ENCODE assay signal across 4 mouse cellular contexts in the genomic region with DNA sequence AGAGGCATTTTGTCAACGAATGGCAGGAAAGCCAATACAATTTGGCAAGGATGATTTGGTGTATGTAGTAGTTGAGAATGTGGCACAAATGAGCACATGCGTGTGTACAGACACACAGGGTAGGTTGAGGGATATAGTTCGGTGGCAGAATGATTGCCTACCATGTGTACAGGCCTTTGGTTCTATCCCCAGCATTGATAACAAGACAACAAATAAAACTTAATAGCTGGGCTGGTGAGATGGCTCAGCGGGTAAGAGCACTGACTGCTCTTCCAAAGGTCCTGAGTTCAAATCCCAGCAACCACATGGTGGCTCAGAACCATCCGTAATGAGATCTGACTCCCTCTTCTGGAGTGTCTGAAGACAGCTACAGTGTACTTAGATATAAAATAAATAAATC. TPM values are rescaled to one million over a fixed set of nuclear protein-coding genes. Genes with fewer than 3 reads are reported as not detected.
DNase-seq lines count a peak whose midpoint lies in the region; TF ChIP-seq lines count a peak whose summit lies in the region.
"Not testable (repeated sequence)": the region's sequence is repeated elsewhere in the genome, so short reads cannot be mapped to it uniquely, and the experiment has no call there.
"Had no signal": no experiment of that assay in that cellular context is flagged by ENCODE, and none has a peak within 500 bp of the region (broad histone marks: within the 10 kb centered on the region; RNA-seq: fewer than 3 reads in every experiment).

No protein-coding gene starts in this region.

- not testable (repeated sequence) for TF ChIP-seq POLR2A in CH12.LX (IDR thresholded peaks at IDR 0.05; ENCODE audit: low read depth, low read length); MEL (IDR thresholded peaks at IDR 0.05; ENCODE audit: control insufficient read depth in 1 of 2, insufficient read depth in 1 of 2, low read depth in 1 of 2, low read length in 2 of 2, poor library complexity in 1 of 2)

- not testable (repeated sequence) for H3K9ac ChIP-seq in CH12.LX (ENCODE audit: insufficient read depth, low read depth); MEL (ENCODE audit: control insufficient read depth, low read depth, low read length, poor library complexity, severe bottlenecking)

- dilution Hi-C loops in CH12.LX (cut with MboI; ENCODE audit: extremely low pct_ligation_motif_present, extremely low pct_unique_long_range_greater_than_20kb, low sequenced_read_pairs), result not testable (repeated sequence)

- in situ Hi-C loops in CH12.LX (cut with MboI; ENCODE audit: low pct_ligation_motif_present, low pct_unique_long_range_greater_than_20kb, low sequenced_read_pairs), result not testable (repeated sequence)

- H3K27ac ChIP-seq in CH12.LX (ENCODE audit: insufficient read depth, low read depth); MEL (ENCODE audit: control insufficient read depth, low read depth, low read length): not testable (repeated sequence)

- not testable (repeated sequence) for TF ChIP-seq RAD21 in CH12.LX (IDR thresholded peaks at IDR 0.05; ENCODE audit: low read depth, low read length); MEL (IDR thresholded peaks at IDR 0.05; ENCODE audit: low read depth, low read length)

- H3K27me3 ChIP-seq in CH12.LX (replicated peaks); MEL (ENCODE audit: control insufficient read depth in 1 of 2, insufficient read depth in 2 of 2, low read length in 2 of 2): not testable (repeated sequence)

- TF ChIP-seq CTCF in CH12.LX (conservative IDR thresholded peaks at IDR 0.05 in 1 of 2, IDR thresholded peaks at IDR 0.05 in 1 of 2; ENCODE audit: low read depth in 2 of 2, low read length in 2 of 2); MEL (IDR thresholded peaks at IDR 0.05 in 2 of 3, conservative IDR thresholded peaks at IDR 0.05 in 1 of 3; ENCODE audit: control insufficient read depth in 1 of 3, insufficient read depth in 1 of 3, low read depth in 2 of 3, low read length in 3 of 3, poor library complexity in 1 of 3, severe bottlenecking in 1 of 3): not testable (repeated sequence)

- not testable (repeated sequence) for H3K9me3 ChIP-seq in CH12.LX (replicated peaks; ENCODE audit: low read length); MEL (replicated peaks; ENCODE audit: insufficient read depth, low read length)

- DNase-seq in CH12.LX (ENCODE audit: extremely low read depth); MEL (ENCODE audit: low read depth, low spot score): not testable (repeated sequence)

- not testable (repeated sequence) for H3K4me2 ChIP-seq in CH12.LX (ENCODE audit: insufficient read depth, low read depth, poor library complexity, severe bottlenecking)

- H3K79me2 ChIP-seq in CH12.LX (replicated peaks; ENCODE audit: control insufficient read depth, extremely low read depth, insufficient read depth, poor library complexity, severe bottlenecking); MEL (ENCODE audit: control insufficient read depth, insufficient read depth, low read length, poor library complexity): not testable (repeated sequence)

- H3K36me3 ChIP-seq in CH12.LX (replicated peaks in 1 of 2; ENCODE audit: control insufficient read depth in 1 of 2, insufficient read depth in 1 of 2, low read length in 1 of 2); MEL (ENCODE audit: control insufficient read depth in 1 of 2, insufficient read depth in 2 of 2, low read length in 2 of 2): not testable (repeated sequence)

- TF ChIP-seq EP300 in CH12.LX (IDR thresholded peaks at IDR 0.05; ENCODE audit: low read length); MEL (IDR thresholded peaks at IDR 0.05; ENCODE audit: low read depth in 1 of 2, low read length in 2 of 2): not testable (repeated sequence)

- H3K4me1 ChIP-seq in CH12.LX (ENCODE audit: control insufficient read depth in 1 of 2, insufficient read depth in 2 of 2) (peaks cover 24 to 51% of the 10 kb centered on the region in 2 experiments), MEL (ENCODE audit: control insufficient read depth in 1 of 2, insufficient read depth in 2 of 2, low read length in 2 of 2) (peaks cover 13 to 14% of the 10 kb centered on the region in 2 experiments)

- not testable (repeated sequence) for H3K4me3 ChIP-seq in CH12.LX (replicated peaks in 1 of 3; ENCODE audit: low read depth in 2 of 3, low read length in 2 of 3, poor library complexity in 1 of 3); MEL (ENCODE audit: control insufficient read depth in 1 of 2, insufficient read depth in 1 of 2, low read depth in 2 of 2, low read length in 2 of 2)

TF ChIP-seq in CH12.LX, 34 proteins besides CTCF, POLR2A, EP300 and RAD21:
- peak; percentile 59; the same call in 1 of the 2 replicates for TF ChIP-seq TBP (conservative IDR thresholded peaks at IDR 0.05; ENCODE audit: low read depth, low read length)

TF ChIP-seq in MEL, 35 proteins besides CTCF, POLR2A, EP300 and RAD21:
- peak; percentile 95 for TF ChIP-seq TBP (IDR thresholded peaks at IDR 0.05; ENCODE audit: low read depth, low read length)

RNA-seq across cellular contexts. Expression of a gene that starts 10.1 kb away (rescaled TPM):
- total RNA-seq in CH12.LX (2012; rRNA removed), result 10.2 and 13.1 TPM in 2 replicates
- total RNA-seq in CH12.LX (2014; rRNA removed), result 5.9 and 6.3 TPM in 2 replicates
- 20.2 and 21.4 TPM in 2 replicates for polyA plus RNA-seq in CH12.LX (2012; ENCODE audit: insufficient read length, low read depth)
- 5.9 and 6.0 TPM in 2 replicates for total RNA-seq in MEL (2012; rRNA removed)
- polyA plus RNA-seq in MEL (2012; ENCODE audit: insufficient read depth in 1 of 2, insufficient read length in 2 of 2, low read depth in 1 of 2, low replicate concordance in 2 of 2, missing spikeins in 1 of 2), result 10 to 100 TPM in 1 of 2 experiments, not detected in 1; 26.8 TPM

RNA-seq across cellular contexts. Expression of a gene that starts 16.1 kb away (rescaled TPM):
- total RNA-seq in CH12.LX (2012; rRNA removed) (6.5 and 11.2 TPM in 2 replicates), CH12.LX (2014; rRNA removed) (0.51 and 0.78 TPM in 2 replicates), MEL (2012; rRNA removed) (0.46 and 0.62 TPM in 2 replicates)
- polyA plus RNA-seq in CH12.LX (2012; ENCODE audit: insufficient read length, low read depth) (1.9 and 2.5 TPM in 2 replicates), MEL (2012; ENCODE audit: insufficient read depth in 1 of 2, insufficient read length in 2 of 2, low read depth in 1 of 2, low replicate concordance in 2 of 2, missing spikeins in 1 of 2) (under 1 TPM in 1 of 2 experiments, not detected in 1; 0.77 TPM)
- total RNA-seq: G1E had no signal
- polyA plus RNA-seq: CD4-positive, CD25-positive, alpha-beta regulatory T cell, adult 4 months; G1E had no signal

RNA-seq across cellular contexts. Expression of a gene that starts 22.3 kb away (rescaled TPM):
- total RNA-seq in CH12.LX (2012; rRNA removed), result 0.84 and 1.0 TPM in 2 replicates
- 0.21 and 0.39 TPM in 2 replicates for total RNA-seq in CH12.LX (2014; rRNA removed)
- 1.1 and 1.9 TPM in 2 replicates for polyA plus RNA-seq in CH12.LX (2012; ENCODE audit: insufficient read length, low read depth)
- total RNA-seq in MEL (2012; rRNA removed), result 2.4 and 2.7 TPM in 2 replicates
- 1 to 10 TPM in 1 of 2 experiments, not detected in 1; 6.5 TPM for polyA plus RNA-seq in MEL (2012; ENCODE audit: insufficient read depth in 1 of 2, insufficient read length in 2 of 2, low read depth in 1 of 2, low replicate concordance in 2 of 2, missing spikeins in 1 of 2)

RNA-seq across cellular contexts. Expression of a gene that starts 40.7 kb away (rescaled TPM):
- total RNA-seq in CH12.LX (2012; rRNA removed) (0.80 and 1.2 TPM in 2 replicates), CH12.LX (2014; rRNA removed) (0.36 and 0.46 TPM in 2 replicates), MEL (2012; rRNA removed) (0.65 and 1.0 TPM in 2 replicates)
- polyA plus RNA-seq in CH12.LX (2012; ENCODE audit: insufficient read length, low read depth) (1.0 and 1.2 TPM in 2 replicates), MEL (2012; ENCODE audit: insufficient read depth in 1 of 2, insufficient read length in 2 of 2, low read depth in 1 of 2, low replicate concordance in 2 of 2, missing spikeins in 1 of 2) (1 to 10 TPM in 1 of 2 experiments, not detected in 1; 2.9 TPM)

RNA-seq across cellular contexts. Expression of a gene that starts 41.4 kb away (rescaled TPM):
- 31.6 and 34.5 TPM in 2 replicates for total RNA-seq in CH12.LX (2012; rRNA removed)
- total RNA-seq in CH12.LX (2014; rRNA removed), result 14.6 and 18.1 TPM in 2 replicates
- 78.3 and 79.5 TPM in 2 replicates for polyA plus RNA-seq in CH12.LX (2012; ENCODE audit: insufficient read length, low read depth)
- 48.3 and 53.1 TPM in 2 replicates for total RNA-seq in MEL (2012; rRNA removed)
- 100 to 1,000 TPM; 122 to 224 TPM for polyA plus RNA-seq in MEL (2012; ENCODE audit: insufficient read depth in 1 of 2, insufficient read length in 2 of 2, low read depth in 1 of 2, low replicate concordance in 2 of 2, missing spikeins in 1 of 2)
